Mouse (Mus musculus) testis, adult 2 months (tissue): ENCODE measurements around the gene Lcmt1.

Experiments
- CTCF ChIP-seq: fragments of 200-500 bp; IDR thresholded peaks from 2 replicates; pipeline ENCODE4 v1.5.1; 2012; ENCODE audit warnings: low read depth, mild to moderate bottlenecking, inconsistent platforms, low read length, moderate library complexity; ENCODE audit not compliant: control insufficient read depth, insufficient read depth, insufficient replicate concordance
- POLR2A ChIP-seq: fragments of 200-500 bp; IDR thresholded peaks from 2 replicates; pipeline ENCODE4 v1.6.1; 2012; ENCODE audit warnings: low read depth, mild to moderate bottlenecking, inconsistent platforms, low read length, moderate library complexity; ENCODE audit not compliant: control insufficient read depth

DNA sequence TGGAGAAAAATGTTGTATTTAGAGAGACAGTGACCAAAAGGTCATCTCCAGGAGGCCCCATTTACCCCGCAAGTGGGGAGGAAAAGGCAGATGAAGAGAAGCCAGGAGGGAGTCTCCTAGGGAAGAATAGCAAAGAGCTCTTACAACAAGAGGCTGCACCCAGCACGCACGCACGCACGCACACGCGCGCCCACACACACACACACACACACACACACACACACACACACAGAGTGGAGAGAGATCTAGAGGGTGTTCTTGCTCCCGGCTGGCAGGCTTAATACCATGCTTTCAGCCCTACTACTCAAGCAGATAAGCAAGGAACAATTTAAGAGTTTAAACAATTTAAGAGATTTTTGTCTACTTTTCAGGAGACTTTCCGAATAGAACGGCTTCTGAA lies 19.8 kb upstream of the Lcmt1 start:
- TF ChIP-seq CTCF (no peak), POLR2A (no peak)
